Mouse (Mus musculus): Measurements from ENCODE around the gene Apod. TPM values are rescaled to one million over a fixed set of nuclear protein-coding genes. Genes with fewer than 3 reads are reported as not detected.
"Not testable (repeated sequence)": the region's sequence is repeated elsewhere in the genome, so short reads cannot be mapped to it uniquely, and the experiment has no call there.

The Apod gene
- total RNA-seq, 2 experiments from 2014 or later = 107 to 123 TPM

- TF ChIP-seq CTCF (conservative IDR thresholded peaks at IDR 0.05) = 0 out of 2 replicates have a peak, but pooled peaks have one; percentile 11
- peak overlapping the region; percentile 82 for H3K27ac ChIP-seq
- not testable (repeated sequence) for DNase-seq (ENCODE audit: low spot score in 2 of 2); H3K4me3 ChIP-seq
Observed at GRCm38 (mm10) chr16:31316246-31317143, 1.9 kb upstream of the Apod start.

- DNase-seq (ENCODE audit: low spot score in 2 of 2) = no peak
- Histone ChIP-seq H3K27ac (peak overlapping the region; percentile 82), H3K4me3 (no peak overlapping the region)
- TF ChIP-seq CTCF (conservative IDR thresholded peaks at IDR 0.05) = no peak
Observed at GRCm38 (mm10) chr16:31315294-31315693, 686 bp upstream of the Apod start.

- H3K4me3 ChIP-seq = peak overlapping the region; percentile 17
- DNase-seq (ENCODE audit: low spot score in 2 of 2) = no peak
- no peak for TF ChIP-seq CTCF (conservative IDR thresholded peaks at IDR 0.05)
- H3K27ac ChIP-seq = peak overlapping the region; percentile 82
Observed at GRCm38 (mm10) chr16:31313611-31314010, 997 bp downstream of the Apod start.

- peak; percentile 27 to 65 for DNase-seq (ENCODE audit: low spot score in 2 of 2)
- no peak for TF ChIP-seq CTCF (conservative IDR thresholded peaks at IDR 0.05)
- Histone ChIP-seq H3K27ac (peak overlapping the region; percentile 82), H3K4me3 (no peak overlapping the region; the same call in 1 of the 2 replicates)
Observed at GRCm38 (mm10) chr16:31312296-31312695, 2.3 kb downstream of the Apod start.

GRCm38 (mm10) chr16:31305199-31305919 is 9.2 kb downstream of the Apod start:
- no peak for DNase-seq (ENCODE audit: low spot score in 2 of 2)
- no peak overlapping the region for H3K4me3 ChIP-seq
- no peak for TF ChIP-seq CTCF (conservative IDR thresholded peaks at IDR 0.05)

GRCm38 (mm10) chr16:31303276-31303675 is 11.3 kb downstream of the Apod start:
- H3K4me3 ChIP-seq = no peak overlapping the region
- TF ChIP-seq CTCF (conservative IDR thresholded peaks at IDR 0.05) = no peak
- H3K27ac ChIP-seq = no peak overlapping the region
- DNase-seq (ENCODE audit: low spot score in 2 of 2) = no peak

More at GRCm38 (mm10) chr16:31305199-31305919, 9.2 kb downstream of the Apod start:
- no peak overlapping the region for H3K27ac ChIP-seq

GRCm38 (mm10) chr16:31300883-31301532 is 13.6 kb downstream of the Apod start:
- Histone ChIP-seq H3K4me3 (no peak overlapping the region), H3K27ac (no peak overlapping the region)

GRCm38 (mm10) chr16:31300467-31300866 is 14.1 kb downstream of the Apod start:
- Histone ChIP-seq H3K4me3 (no peak overlapping the region), H3K27ac (no peak overlapping the region)
- TF ChIP-seq CTCF (conservative IDR thresholded peaks at IDR 0.05) = no peak
- no peak for DNase-seq (ENCODE audit: low spot score in 2 of 2)

More at GRCm38 (mm10) chr16:31300883-31301532, 13.6 kb downstream of the Apod start:
- TF ChIP-seq CTCF (conservative IDR thresholded peaks at IDR 0.05) = no peak
- no peak for DNase-seq (ENCODE audit: low spot score in 2 of 2)

- DNase-seq (ENCODE audit: low spot score in 2 of 2) = no peak
- no peak overlapping the region for H3K27ac ChIP-seq
- no peak for TF ChIP-seq CTCF (conservative IDR thresholded peaks at IDR 0.05)
- H3K4me3 ChIP-seq = no peak overlapping the region
Observed at GRCm38 (mm10) chr16:31299960-31300353, 14.7 kb downstream of the Apod start.

GRCm38 (mm10) chr16:31299164-31299959 is 15.2 kb downstream of the Apod start:
- TF ChIP-seq CTCF (conservative IDR thresholded peaks at IDR 0.05) = no peak
- H3K4me3 ChIP-seq = no peak overlapping the region
- no peak overlapping the region for H3K27ac ChIP-seq
- DNase-seq (ENCODE audit: low spot score in 2 of 2) = no peak

GRCm38 (mm10) chr16:31297113-31297512 is 17.5 kb downstream of the Apod start:
- DNase-seq (ENCODE audit: low spot score in 2 of 2) = no peak
- H3K4me3 ChIP-seq = no peak overlapping the region
- TF ChIP-seq CTCF (conservative IDR thresholded peaks at IDR 0.05) = no peak
- no peak overlapping the region for H3K27ac ChIP-seq

- no peak overlapping the region for H3K27ac ChIP-seq
- no peak for DNase-seq (ENCODE audit: low spot score in 2 of 2)
- TF ChIP-seq CTCF (conservative IDR thresholded peaks at IDR 0.05) = no peak
- H3K4me3 ChIP-seq = no peak overlapping the region
Observed at GRCm38 (mm10) chr16:31293761-31294160, 20.8 kb downstream of the Apod start.

Data from layer of hippocampus, adult 2 months (tissue).